Mouse (Mus musculus) brain, embryonic 14.5 days (tissue): Measurements from ENCODE around the gene Ugt2a2.

Experiments used
- CTCF ChIP-seq: fragments of 200-500 bp; IDR thresholded peaks from 2 replicates; pipeline ENCODE4 v1.5.1; 2012; ENCODE audit warnings: inconsistent platforms, mild to moderate bottlenecking, moderate library complexity, borderline replicate concordance; ENCODE audit not compliant: insufficient read depth, insufficient read length; ENCODE audit errors: extremely low read depth
- POLR2A ChIP-seq: fragments of 200-500 bp; IDR thresholded peaks from 2 replicates; pipeline ENCODE4 v1.6.1; 2012; ENCODE audit warnings: mild to moderate bottlenecking, inconsistent platforms, borderline replicate concordance; ENCODE audit not compliant: poor library complexity, insufficient read depth, insufficient read length, severe bottlenecking; ENCODE audit errors: extremely low read depth

DNA sequence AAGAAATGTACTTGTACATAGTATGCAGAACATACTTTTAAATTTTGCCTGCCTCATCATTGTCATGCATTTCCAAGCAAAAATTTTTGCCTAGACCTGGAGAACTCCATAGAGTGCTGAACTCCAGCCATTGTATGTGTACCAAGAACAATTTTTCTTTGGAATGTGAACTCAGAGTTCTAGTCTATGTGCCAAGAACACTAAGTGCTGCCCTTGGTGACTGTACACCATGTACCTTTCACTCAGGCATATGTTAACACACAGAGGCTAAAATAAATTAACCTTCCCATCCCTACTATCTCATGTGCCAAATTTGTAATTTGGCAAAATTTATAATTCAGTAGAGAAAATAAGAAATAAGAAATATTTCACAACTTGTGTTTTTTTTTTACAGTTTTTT, 16.9 kb upstream of the Ugt2a2 start:
- TF ChIP-seq POLR2A = no peak
- TF ChIP-seq CTCF = no peak
